Mouse (Mus musculus): Measurements from ENCODE around the gene Tank.

Gene Tank

GRCm38 (mm10) chr2:61655382-61656281 is 77.2 kb downstream of the Tank start:
- peak; percentile 68 for DNase-seq (ENCODE audit: low spot score)

GRCm38 (mm10) chr2:61656421-61657411 is 78.3 kb downstream of the Tank start:
- DNase-seq (ENCODE audit: low spot score) = peak; percentile 85

GRCm38 (mm10) chr2:61659254-61659653 is 80.9 kb downstream of the Tank start:
- no peak for DNase-seq (ENCODE audit: low spot score)

GRCm38 (mm10) chr2:61662833-61663232 is 84.4 kb downstream of the Tank start:
- no peak for DNase-seq (ENCODE audit: low spot score)

- DNase-seq (ENCODE audit: low spot score) = no peak
Measured at GRCm38 (mm10) chr2:61663573-61664241, 85.3 kb downstream of the Tank start.

GRCm38 (mm10) chr2:61667420-61667819 is 89.0 kb downstream of the Tank start:
- no peak for DNase-seq (ENCODE audit: low spot score)

DNA sequence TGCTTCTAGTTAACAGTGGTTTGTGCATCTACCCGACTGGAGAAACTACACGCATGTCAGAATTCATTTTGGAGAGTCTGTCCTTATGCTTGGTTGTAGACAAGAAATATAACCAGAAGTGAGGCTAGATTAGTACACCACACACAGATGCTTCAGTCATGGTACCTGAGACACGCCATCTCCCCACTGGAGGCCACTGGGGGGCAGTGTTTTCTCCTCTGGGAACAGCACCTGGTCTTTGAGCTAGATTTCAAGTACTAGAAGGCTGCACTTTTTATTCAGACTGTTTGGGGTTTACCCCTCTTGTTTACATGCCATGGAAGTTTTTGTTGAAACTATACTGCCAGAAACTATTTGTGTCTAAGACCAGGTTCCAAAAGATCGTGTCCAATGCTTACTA is 89.9 kb downstream of the Tank start:
- DNase-seq (ENCODE audit: low spot score) = peak; percentile 53

DNA sequence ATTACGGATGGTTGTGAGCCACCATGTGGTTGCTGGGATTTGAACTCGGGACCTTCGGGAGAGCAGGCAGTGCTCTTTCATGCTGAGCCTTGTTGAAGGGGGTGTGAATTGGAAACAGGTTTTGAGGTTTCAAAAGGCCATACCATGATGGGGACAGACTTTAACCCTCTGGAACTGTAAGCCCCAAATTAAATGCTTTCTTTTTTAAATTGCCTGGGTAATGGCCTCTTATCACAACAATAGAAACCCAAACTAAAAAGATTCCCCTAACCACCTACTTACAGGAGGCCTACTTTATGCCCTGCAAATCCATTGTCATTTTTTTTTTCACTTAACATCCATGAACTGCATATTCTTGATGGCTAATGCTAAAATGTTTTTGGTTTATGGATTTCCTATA is 96.2 kb downstream of the Tank start:
- DNase-seq (ENCODE audit: low spot score) = no peak

DNA sequence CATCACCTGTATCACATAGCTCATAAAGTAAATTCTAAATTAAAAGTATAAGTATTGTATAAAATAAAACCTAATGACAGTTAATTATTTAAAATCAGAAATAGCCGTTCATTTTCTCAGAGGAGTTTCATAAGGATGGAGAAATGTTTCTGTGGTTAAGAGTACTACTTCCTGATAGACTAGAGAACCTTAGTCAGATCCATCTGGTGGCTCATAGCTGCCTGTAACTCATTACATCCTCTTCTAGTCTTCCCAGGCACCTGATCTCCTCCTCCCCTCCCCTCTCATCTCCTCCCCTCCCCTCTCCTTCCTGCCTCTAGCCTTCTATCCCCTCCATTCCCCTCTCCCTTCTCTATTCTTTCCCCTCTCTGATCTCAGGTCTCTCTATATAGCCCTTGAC is 103.2 kb downstream of the Tank start:
- DNase-seq (ENCODE audit: low spot score) = no peak

DNA sequence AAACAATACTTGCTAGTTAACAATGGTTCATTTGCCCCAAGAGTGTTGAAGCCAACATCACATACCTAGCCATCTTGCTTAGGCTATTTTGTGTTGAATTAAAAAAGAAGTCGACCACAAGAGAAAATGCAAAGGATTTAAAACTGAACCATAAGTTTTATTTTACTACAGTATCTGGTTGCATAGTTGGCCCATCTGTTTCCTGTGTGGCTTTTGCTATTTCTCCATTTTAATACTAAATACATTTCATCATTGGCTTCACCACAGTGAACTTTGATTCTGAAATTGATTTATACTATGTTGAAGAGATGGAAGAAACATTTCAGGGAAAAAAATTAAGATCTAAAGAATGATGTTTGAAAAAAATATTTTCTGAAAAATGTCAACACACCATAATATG is 108.1 kb downstream of the Tank start:
- DNase-seq (ENCODE audit: low spot score) = no peak

DNA sequence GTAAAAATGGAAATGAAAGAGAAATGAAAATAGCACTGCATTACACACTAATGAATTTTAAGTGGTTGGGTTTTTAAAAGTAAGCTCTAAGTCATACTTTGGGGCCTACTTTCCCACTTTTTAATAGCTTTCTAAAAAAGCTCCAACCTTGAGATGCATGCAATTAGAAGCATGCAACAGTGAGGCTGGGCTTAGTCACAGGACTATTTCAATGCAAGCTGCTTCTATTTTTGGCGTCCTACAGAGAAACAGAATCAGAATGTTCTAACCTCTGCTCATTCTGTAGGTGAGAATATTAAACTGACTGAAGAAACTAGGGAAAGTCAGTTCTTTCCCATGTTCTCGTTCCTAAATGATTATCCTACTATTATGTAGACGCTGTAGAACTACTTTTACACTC is 110.7 kb downstream of the Tank start:
- DNase-seq (ENCODE audit: low spot score) = peak; percentile 23

Data from left cerebral cortex, adult 11 months (tissue).